ENCODE assay signal across 23 mouse cellular contexts in the genomic region with DNA sequence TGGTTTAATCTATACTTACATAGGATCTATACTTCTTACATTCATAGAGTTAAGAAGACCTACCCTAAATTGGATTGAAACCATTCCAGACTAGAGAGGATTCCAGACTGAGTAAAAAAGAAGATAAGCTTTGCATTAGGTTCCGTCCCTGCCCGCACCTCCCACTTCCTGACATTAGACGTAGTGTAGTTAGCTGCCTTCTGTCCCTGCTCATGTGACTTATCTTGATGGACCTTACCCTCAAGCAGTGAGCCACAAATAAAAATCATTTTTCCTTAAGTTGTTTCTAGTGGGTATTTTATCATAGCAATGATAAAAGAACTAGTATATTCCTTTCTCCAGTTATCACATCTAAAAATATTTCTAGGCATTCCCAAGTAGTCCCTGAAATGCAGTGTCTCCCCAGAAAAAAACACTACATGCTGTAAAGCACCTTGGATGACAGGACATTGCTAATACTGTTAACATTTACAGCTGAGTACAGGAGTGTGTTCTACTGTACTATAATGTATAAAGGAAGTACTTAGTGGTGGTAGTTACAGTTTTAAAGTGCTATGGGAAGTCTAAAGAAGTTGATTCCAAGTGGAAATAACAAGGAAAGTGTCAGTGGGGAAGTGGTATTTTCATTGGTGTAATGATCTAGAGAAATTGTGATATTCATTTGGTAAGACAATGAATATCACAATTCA.
"Had no signal": no experiment of that assay in that cellular context is flagged by ENCODE, and none has a peak within 500 bp of the region (broad histone marks: within the 10 kb centered on the region; RNA-seq: fewer than 3 reads in every experiment).

No protein-coding gene starts in this region.

- H3K27ac ChIP-seq: kidney, embryonic 15.5 days; left cerebral cortex, adult 2 months; limb, embryonic 12.5 days; limb, embryonic 15.5 days; liver, embryonic 12.5 days; liver, embryonic 15.5 days; midbrain, embryonic 10.5 days; midbrain, embryonic 13.5 days; neural tube, embryonic 13.5 days had no signal

- H3K27me3 ChIP-seq: kidney, embryonic 15.5 days; limb, embryonic 12.5 days; limb, embryonic 15.5 days; liver, embryonic 12.5 days; liver, embryonic 15.5 days; midbrain, embryonic 13.5 days; neural tube, embryonic 13.5 days had no signal

- H3K9ac ChIP-seq: kidney, embryonic 15.5 days; limb, embryonic 12.5 days; limb, embryonic 15.5 days; liver, embryonic 12.5 days; liver, embryonic 15.5 days; midbrain, embryonic 13.5 days; neural tube, embryonic 13.5 days had no signal

- H3K9me3 ChIP-seq: kidney, embryonic 15.5 days; limb, embryonic 12.5 days; limb, embryonic 15.5 days; liver, embryonic 12.5 days; liver, embryonic 15.5 days; midbrain, embryonic 10.5 days; midbrain, embryonic 13.5 days; neural tube, embryonic 13.5 days had no signal

- H3K4me3 ChIP-seq: kidney, embryonic 15.5 days; left cerebral cortex, adult 2 months; limb, embryonic 12.5 days; limb, embryonic 15.5 days; liver, embryonic 12.5 days; liver, embryonic 15.5 days; midbrain, embryonic 10.5 days; midbrain, embryonic 13.5 days; myocyte; neural tube, embryonic 13.5 days had no signal

- H3K36me3 ChIP-seq: liver, embryonic 12.5 days; neural tube, embryonic 13.5 days had no signal

- DNase-seq: kidney, adult 11 months; kidney, adult 8-10 months; kidney, postnatal 10 days; kidney, postnatal 36 days; layer of hippocampus, postnatal 36 days; left cerebral cortex, postnatal 4 days; lung, adult 2 months; lung, postnatal 14 days; lung, postnatal 4 days; right cerebral cortex, postnatal 4 days; thymus, adult 18-20 months; thymus, postnatal 36 days had no signal

- H3K4me2 ChIP-seq: kidney, embryonic 15.5 days; limb, embryonic 12.5 days; limb, embryonic 15.5 days; liver, embryonic 12.5 days; liver, embryonic 15.5 days; midbrain, embryonic 13.5 days; neural tube, embryonic 13.5 days had no signal

- ATAC-seq: liver, embryonic 12.5 days; midbrain, embryonic 13.5 days; midbrain, embryonic 16.5 days had no signal

- H3K4me1 ChIP-seq: limb, embryonic 12.5 days; limb, embryonic 15.5 days; liver, embryonic 12.5 days; liver, embryonic 15.5 days; midbrain, embryonic 10.5 days; midbrain, embryonic 13.5 days; neural tube, embryonic 13.5 days had no signal
